15 mouse cellular contexts compared by ENCODE assay signal in genomic region chr7:25480791-25481190, GRCm38 (mm10). TPM values are rescaled to one million over a fixed set of nuclear protein-coding genes. Genes with fewer than 3 reads are reported as not detected.
A peak's percentile ranks its signal among the peaks of the same experiment; 100 is the strongest.
DNase-seq lines count a peak whose midpoint lies in the region; ATAC-seq and TF ChIP-seq lines count a peak whose summit lies in the region.
"Not testable (repeated sequence)": the region's sequence is repeated elsewhere in the genome, so short reads cannot be mapped to it uniquely, and the experiment has no call there.
"Had no signal": no experiment of that assay in that cellular context is flagged by ENCODE, and none has a peak within 500 bp of the region (broad histone marks: within the 10 kb centered on the region; RNA-seq: fewer than 3 reads in every experiment).

No protein-coding gene starts in this region.

- TF ChIP-seq POLR2A in small intestine, adult 2 months (IDR thresholded peaks at IDR 0.05; ENCODE audit: low read depth, low read length): not testable (repeated sequence)

- H3K27me3 ChIP-seq in intestine, postnatal 0 days (replicated peaks; ENCODE audit: control insufficient read depth, insufficient read depth, low read length); liver, embryonic 14.5 days (ENCODE audit: control insufficient read depth, insufficient read depth, low read length); small intestine, adult 2 months (ENCODE audit: control insufficient read depth, insufficient read depth, low read length): not testable (repeated sequence)

- TF ChIP-seq CTCF in intestine, postnatal 0 days (IDR thresholded peaks at IDR 0.05; ENCODE audit: low read depth): peak; percentile 61
- TF ChIP-seq CTCF in liver, embryonic 14.5 days (IDR thresholded peaks at IDR 0.05; ENCODE audit: low read depth): peak; percentile 54
- peak; percentile 45; the same call in 1 of the 2 replicates for TF ChIP-seq CTCF in small intestine, adult 2 months (IDR thresholded peaks at IDR 0.05; ENCODE audit: extremely low read depth, insufficient read length, insufficient replicate concordance, low read depth, low read length)

- not testable (repeated sequence) for TF ChIP-seq EP300 in liver, embryonic 14.5 days (IDR thresholded peaks at IDR 0.05; ENCODE audit: low read depth)

- not testable (repeated sequence) for H3K9ac ChIP-seq in intestine, postnatal 0 days (ENCODE audit: low read depth, low read length); liver, embryonic 14.5 days (replicated peaks)

- H3K27ac ChIP-seq in intestine, postnatal 0 days (ENCODE audit: low read depth, low read length); liver, embryonic 14.5 days; small intestine, adult 2 months (ENCODE audit: insufficient read depth, low read depth, low read length): not testable (repeated sequence)

- H3K4me1 ChIP-seq in intestine, postnatal 0 days (replicated peaks; ENCODE audit: control insufficient read depth, insufficient read depth, low read length); liver, embryonic 14.5 days (replicated peaks; ENCODE audit: control insufficient read depth in 2 of 2, insufficient read depth in 2 of 2, low read length in 1 of 2); small intestine, adult 2 months (ENCODE audit: control insufficient read depth, insufficient read depth, insufficient read length, low read length): not testable (repeated sequence)

- H3K4me3 ChIP-seq in intestine, postnatal 0 days (ENCODE audit: low read depth, low read length); liver, embryonic 14.5 days (ENCODE audit: insufficient read depth in 1 of 2, low read depth in 2 of 2, low read length in 2 of 2); small intestine, adult 2 months (ENCODE audit: low read depth, low read length): not testable (repeated sequence)

- H3K36me3 ChIP-seq in intestine, postnatal 0 days (ENCODE audit: control insufficient read depth, insufficient read depth); liver, embryonic 14.5 days (replicated peaks; ENCODE audit: control insufficient read depth, insufficient read depth, low read depth); small intestine, adult 2 months (ENCODE audit: control insufficient read depth, insufficient read depth, low read length): not testable (repeated sequence)

- H3K4me2 ChIP-seq in intestine, postnatal 0 days (replicated peaks; ENCODE audit: low read depth); liver, embryonic 14.5 days (ENCODE audit: low read depth): not testable (repeated sequence)

- ATAC-seq in intestine, postnatal 0 days; liver, embryonic 14.5 days (ENCODE audit: insufficient read depth): not testable (repeated sequence)

- 70% methylated on average over 8 of the region's 8 CpGs for WGBS in intestine, postnatal 0 days
- 51% methylated on average over 8 of the region's 8 CpGs for WGBS in liver, embryonic 14.5 days (ENCODE audit: insufficient replicate concordance)
- WGBS in small intestine, adult 2 months: 72% methylated on average over 8 of the region's 8 CpGs

- not testable (repeated sequence) for H3K9me3 ChIP-seq in intestine, postnatal 0 days (ENCODE audit: control insufficient read depth); liver, embryonic 14.5 days (ENCODE audit: control insufficient read depth, low read length)

- DNase-seq in 416B (ENCODE audit: low read depth): peak; percentile 43
- peak; percentile 76 for DNase-seq in ES-CJ7 (ENCODE audit: low read depth, low spot score)
- DNase-seq in WW6 (ENCODE audit: low read depth, low spot score): peak; percentile 46
- peak; percentile 7 for DNase-seq in embryo, embryonic 11 days
- not testable (repeated sequence) for DNase-seq in liver, embryonic 14.5 days (ENCODE audit: low read depth in 3 of 3, low spot score in 3 of 3)
- peak; percentile 24 for DNase-seq in thymus, postnatal 4 days

RNA-seq across cellular contexts. Expression of gene Ceacam1, which starts 3.4 kb away (rescaled TPM):
- polyA plus RNA-seq in intestine, postnatal 0 days (2015; fragmentation: Nextera tagmentation; extraction: Ambion mirVana): 59.1 and 92.6 TPM in 2 replicates
- 2.8 and 3.0 TPM in 2 replicates for polyA plus RNA-seq in liver, embryonic 14.5 days (2012; rRNA removed)
- polyA plus RNA-seq in liver, embryonic 14.5 days (2014; fragmentation: Nextera tagmentation; extraction: Ambion mirVana): 3.8 and 4.3 TPM in 2 replicates
- 133 and 320 TPM in 2 replicates for polyA plus RNA-seq in small intestine, adult 2 months (2012; rRNA removed)

RNA-seq across cellular contexts. Expression of gene Ceacam2, which starts 58.9 kb away (rescaled TPM):
- polyA plus RNA-seq in intestine, postnatal 0 days (2015; fragmentation: Nextera tagmentation; extraction: Ambion mirVana): 0.20 and 0.37 TPM in 2 replicates
- 0.02 and 0.03 TPM in 2 replicates for polyA plus RNA-seq in liver, embryonic 14.5 days (2012; rRNA removed)
- polyA plus RNA-seq in liver, embryonic 14.5 days (2014; fragmentation: Nextera tagmentation; extraction: Ambion mirVana): 0.15 TPM in 1 of 2 replicates, not detected in the other
- polyA plus RNA-seq in small intestine, adult 2 months (2012; rRNA removed): 0.60 and 0.93 TPM in 2 replicates
- polyA plus RNA-seq: embryonic facial prominence, embryonic 11.5 days; forebrain, embryonic 11.5 days; forebrain, postnatal 0 days; hindbrain, embryonic 12.5 days; limb, embryonic 15.5 days; neural tube, embryonic 11.5 days; stomach, embryonic 14.5 days had no signal

Comparison
In these comparisons a context has a peak if more than half of its experiments do, and no peak if none do; other contexts are left out.
1. RNA of gene Ceacam1, which starts 3.4 kb away (polyA plus RNA-seq): 133 to 320 TPM in small intestine, adult 2 months and 59.1 to 92.6 TPM in intestine, postnatal 0 days; 2.8 to 4.3 TPM in liver, embryonic 14.5 days; every median in the first group is over 10 times any median in the second.
2. Peak in every context shown above with its lines, with median percentiles within 50 percentile points of each other: CTCF ChIP-seq.